Mouse (Mus musculus) intestine, embryonic 15.5 days (tissue): Measurements from ENCODE around the gene Zfp961. TPM values are rescaled to one million over a fixed set of nuclear protein-coding genes. Genes with fewer than 3 reads are reported as not detected.

Experiments
- ATAC-seq: fragments of 200-750 bp; cut with Nextera tagmentation; 2 replicates; pipeline ENCODE4 v1.8.0; 2017; ENCODE audit warnings: moderate TSS enrichment, moderate library complexity
- H3K27ac ChIP-seq: fragments of 300-500 bp; sonication (generic); 2 replicates; pipeline ENCODE4 v1.5.1; 2015; ENCODE audit warnings: mild to moderate bottlenecking, inconsistent platforms
- H3K27me3 ChIP-seq: fragments of 300-500 bp; sonication (generic); replicated peaks from 2 replicates; pipeline ENCODE4 v1.6.1; 2015; ENCODE audit warnings: inconsistent platforms
- H3K36me3 ChIP-seq: fragments of 300-500 bp; sonication (generic); 2 replicates; pipeline ENCODE4 v1.6.1; 2015; ENCODE audit warnings: inconsistent platforms
- H3K4me1 ChIP-seq: fragments of 300-500 bp; sonication (generic); replicated peaks from 2 replicates; pipeline ENCODE4 v1.6.1; 2015; ENCODE audit warnings: inconsistent platforms
- H3K4me2 ChIP-seq: fragments of 300-500 bp; sonication (generic); replicated peaks from 2 replicates; pipeline ENCODE4 v1.6.1; 2015; ENCODE audit warnings: mild to moderate bottlenecking, inconsistent platforms
- H3K4me3 ChIP-seq: fragments of 300-500 bp; sonication (generic); replicated peaks from 2 replicates; pipeline ENCODE4 v1.5.1; 2015; ENCODE audit warnings: inconsistent platforms
- H3K9ac ChIP-seq: fragments of 300-500 bp; sonication (generic); 2 replicates; pipeline ENCODE4 v1.6.1; 2015; ENCODE audit warnings: inconsistent platforms
- H3K9me3 ChIP-seq: fragments of 300-500 bp; sonication (generic); 2 replicates; pipeline ENCODE4 v1.6.1; 2016; ENCODE audit warnings: inconsistent platforms
- WGBS: fragments of 180-500 bp; shearing (Covaris S2); methylation state at CpG from one replicate; pipeline ENCODE4 v1.1.7; 2015; 5-methylcytosine and 5-hydroxymethylcytosine counted together
- polyA plus RNA-seq: library from polyadenylated mRNA; unstranded; fragments of >200 nt; fragmentation: Nextera tagmentation; extraction: Ambion mirVana; gene quantifications from 2 replicates; pipeline ENCODE4 v1.2.1, GENCODE M21; 2015

Gene Zfp961
- polyA plus RNA-seq, 1 experiment from 2014 or later = 23.3 TPM

GRCm38 (mm10) chr8:71967261-71967660 lies 16.4 kb downstream of the Zfp961 start:
- WGBS = 98% methylated on average over 5 of the region's 5 CpGs
- Histone ChIP-seq H3K9ac (no peak overlapping the region), H3K36me3 (peaks cover 35% of the 10 kb centered on the region), H3K4me1 (no peaks in the 10 kb centered on the region), H3K27me3 (no peaks in the 10 kb centered on the region), H3K9me3 (no peaks in the 10 kb centered on the region; the same call in 1 of the 2 replicates), H3K4me2 (no peak overlapping the region), H3K27ac (no peak overlapping the region), H3K4me3 (no peak overlapping the region)
- no peak for ATAC-seq

DNA sequence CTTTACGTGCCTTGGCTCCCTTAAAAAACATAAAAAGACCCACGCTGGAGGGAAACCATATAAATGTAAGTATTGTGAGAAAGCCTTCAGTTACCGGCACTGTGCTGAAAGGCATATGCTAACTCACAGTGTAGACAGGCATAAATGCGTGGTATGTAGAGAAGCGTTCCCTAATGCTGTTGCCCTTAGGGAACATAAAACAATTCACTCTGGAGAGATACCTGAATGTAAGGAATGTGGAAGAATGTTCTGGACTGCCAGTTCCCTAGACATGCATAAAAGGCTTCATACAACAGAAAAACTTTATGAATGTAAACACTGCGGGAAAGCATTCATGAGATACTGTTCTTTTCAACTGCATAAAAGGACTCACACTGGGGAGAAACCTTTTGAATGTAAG lies 17.3 kb downstream of the Zfp961 start:
- H3K9ac ChIP-seq = no peak overlapping the region
- 87% methylated on average over 6 of the region's 6 CpGs for whole genome bisulfite sequencing
- peaks cover 35% of the 10 kb centered on the region for H3K36me3 ChIP-seq
- no peaks in the 10 kb centered on the region; the same call in 1 of the 2 replicates for H3K9me3 ChIP-seq
- H3K27me3 ChIP-seq = no peaks in the 10 kb centered on the region
- no peak overlapping the region for H3K4me2 ChIP-seq
- H3K4me1 ChIP-seq = no peaks in the 10 kb centered on the region
- ATAC-seq = no peak
- H3K4me3 ChIP-seq = no peak overlapping the region
- no peak overlapping the region for H3K27ac ChIP-seq

DNA sequence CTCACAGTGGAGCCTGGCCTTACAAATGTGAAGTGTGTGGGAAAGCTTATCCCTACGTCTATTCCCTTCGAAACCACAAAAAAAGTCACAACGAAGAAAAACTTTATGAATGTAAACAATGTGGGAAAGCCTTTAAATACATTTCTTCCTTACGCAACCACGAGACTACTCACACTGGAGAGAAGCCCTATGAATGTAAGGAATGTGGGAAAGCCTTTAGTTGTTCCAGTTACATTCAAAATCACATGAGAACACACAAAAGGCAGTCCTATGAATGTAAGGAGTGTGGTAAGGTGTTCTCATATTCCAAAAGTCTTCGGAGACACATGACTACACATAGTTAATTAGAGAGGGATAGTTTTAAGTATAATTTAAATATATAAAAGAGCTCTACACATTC lies 17.8 kb downstream of the Zfp961 start:
- H3K4me3 ChIP-seq = no peak overlapping the region
- 85% methylated on average over 6 of the region's 6 CpGs for WGBS
- H3K4me1 ChIP-seq = no peaks in the 10 kb centered on the region
- no peak overlapping the region for H3K27ac ChIP-seq
- peaks cover 35% of the 10 kb centered on the region for H3K36me3 ChIP-seq
- no peak for ATAC-seq
- H3K27me3 ChIP-seq = no peaks in the 10 kb centered on the region
- H3K9ac ChIP-seq = no peak overlapping the region
- no peaks in the 10 kb centered on the region; the same call in 1 of the 2 replicates for H3K9me3 ChIP-seq
- H3K4me2 ChIP-seq = no peak overlapping the region

GRCm38 (mm10) chr8:71971945-71972344 lies 21.1 kb downstream of the Zfp961 start:
- Histone ChIP-seq H3K4me1 (no peaks in the 10 kb centered on the region), H3K4me3 (no peak overlapping the region)
- 66% methylated on average over 1 of the region's 1 CpGs for WGBS

DNA sequence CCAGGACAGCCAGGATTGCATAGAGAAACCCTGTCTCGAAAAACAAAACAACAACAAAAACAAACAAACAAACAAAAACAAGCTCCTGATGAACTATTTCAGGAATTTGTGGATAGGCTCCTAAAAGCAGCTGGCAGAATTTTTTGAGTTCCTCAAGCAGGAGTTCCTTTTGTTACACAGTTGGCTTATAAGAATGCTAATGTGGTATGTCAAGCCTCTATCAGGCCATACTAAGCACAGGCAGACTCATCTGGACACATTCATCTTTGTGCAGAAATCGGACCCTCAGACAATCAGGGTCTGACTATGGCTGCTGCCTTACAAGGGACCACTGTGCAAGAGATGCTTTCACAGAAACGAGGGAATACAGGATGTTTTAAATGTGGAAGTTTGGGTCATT lies 23.4 kb downstream of the Zfp961 start:
- Histone ChIP-seq H3K27me3 (no peaks in the 10 kb centered on the region), H3K4me3 (no peak overlapping the region), H3K9ac (no peak overlapping the region), H3K4me1 (no peaks in the 10 kb centered on the region), H3K9me3 (no peaks in the 10 kb centered on the region), H3K4me2 (no peak overlapping the region), H3K27ac (no peak overlapping the region), H3K36me3 (no peaks in the 10 kb centered on the region)
- no peak for ATAC-seq
- WGBS = 81% methylated on average over 3 of the region's 3 CpGs

More at GRCm38 (mm10) chr8:71971945-71972344, 21.1 kb downstream of the Zfp961 start:
- ATAC-seq = no peak; the same call in 1 of the 2 replicates
- Histone ChIP-seq H3K4me2 (no peak overlapping the region), H3K27ac (no peak overlapping the region), H3K36me3 (peaks cover 17% of the 10 kb centered on the region), H3K27me3 (no peaks in the 10 kb centered on the region), H3K9ac (no peak overlapping the region), H3K9me3 (no peaks in the 10 kb centered on the region; the same call in 1 of the 2 replicates)

DNA sequence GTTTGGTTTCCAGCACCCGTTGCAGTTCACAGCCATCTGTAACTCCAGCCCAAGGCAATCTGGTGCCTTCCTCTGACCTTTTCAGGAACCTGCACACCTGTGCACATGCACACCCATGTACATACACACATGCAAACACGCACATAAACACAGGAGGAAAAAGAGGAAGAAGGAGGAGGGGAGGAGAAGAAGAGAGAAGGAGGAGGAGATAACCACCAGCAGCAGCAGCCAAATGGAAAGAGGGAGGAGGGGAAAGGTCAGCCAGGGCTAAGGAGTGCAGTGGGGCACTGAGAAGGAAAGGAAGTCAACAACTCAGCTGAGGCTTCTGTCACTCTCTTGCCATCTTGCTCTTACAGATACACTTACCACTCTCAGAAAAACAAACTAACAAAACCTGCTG lies 30.2 kb downstream of the Zfp961 start:
- Histone ChIP-seq H3K27ac (no peak overlapping the region), H3K4me3 (no peak overlapping the region), H3K9ac (no peak overlapping the region), H3K9me3 (no peaks in the 10 kb centered on the region), H3K4me1 (no peaks in the 10 kb centered on the region), H3K27me3 (no peaks in the 10 kb centered on the region), H3K36me3 (no peaks in the 10 kb centered on the region), H3K4me2 (no peak overlapping the region)
- no peak for ATAC-seq
- 60% methylated on average over 2 of the region's 2 CpGs for WGBS

GRCm38 (mm10) chr8:71981456-71981855 lies 30.6 kb downstream of the Zfp961 start:
- no peaks in the 10 kb centered on the region for H3K4me1 ChIP-seq
- 66% methylated on average over 4 of the region's 4 CpGs for WGBS
- H3K36me3 ChIP-seq = no peaks in the 10 kb centered on the region
- H3K4me2 ChIP-seq = no peak overlapping the region
- H3K27me3 ChIP-seq = no peaks in the 10 kb centered on the region
- no peak overlapping the region for H3K4me3 ChIP-seq
- H3K9ac ChIP-seq = no peak overlapping the region
- H3K27ac ChIP-seq = no peak overlapping the region
- no peak for ATAC-seq
- no peaks in the 10 kb centered on the region for H3K9me3 ChIP-seq

DNA sequence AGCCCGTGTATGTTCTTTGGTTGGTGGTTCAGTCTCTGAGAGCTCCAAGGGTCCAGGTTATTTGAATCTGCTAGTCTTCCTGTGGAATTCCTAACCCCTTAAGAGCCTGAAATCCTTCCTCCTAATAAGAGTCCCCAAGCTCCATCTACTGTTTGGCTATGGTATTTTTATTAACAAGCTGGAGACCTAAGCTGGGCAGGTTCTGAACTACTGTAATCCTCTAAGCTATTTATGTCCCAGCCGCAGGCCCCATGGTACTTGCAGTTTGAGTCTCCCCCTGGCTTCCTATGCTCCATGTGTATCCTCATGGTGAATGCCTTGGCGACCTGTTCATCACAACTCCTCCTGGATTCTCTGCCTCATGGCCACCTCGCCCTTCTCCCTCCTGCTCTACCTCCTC lies 33.8 kb downstream of the Zfp961 start:
- 53% methylated on average over 4 of the region's 4 CpGs for WGBS
- no peak for ATAC-seq
- no peak overlapping the region for H3K27ac ChIP-seq
- H3K27me3 ChIP-seq = no peaks in the 10 kb centered on the region
- H3K4me3 ChIP-seq = no peak overlapping the region
- no peak overlapping the region for H3K9ac ChIP-seq
- H3K4me2 ChIP-seq = no peak overlapping the region
- no peaks in the 10 kb centered on the region for H3K36me3 ChIP-seq
- 0 out of 2 replicates have a peak, but pooled peaks cover 2% of the 10 kb centered on the region for H3K4me1 ChIP-seq
- H3K9me3 ChIP-seq = no peaks in the 10 kb centered on the region

DNA sequence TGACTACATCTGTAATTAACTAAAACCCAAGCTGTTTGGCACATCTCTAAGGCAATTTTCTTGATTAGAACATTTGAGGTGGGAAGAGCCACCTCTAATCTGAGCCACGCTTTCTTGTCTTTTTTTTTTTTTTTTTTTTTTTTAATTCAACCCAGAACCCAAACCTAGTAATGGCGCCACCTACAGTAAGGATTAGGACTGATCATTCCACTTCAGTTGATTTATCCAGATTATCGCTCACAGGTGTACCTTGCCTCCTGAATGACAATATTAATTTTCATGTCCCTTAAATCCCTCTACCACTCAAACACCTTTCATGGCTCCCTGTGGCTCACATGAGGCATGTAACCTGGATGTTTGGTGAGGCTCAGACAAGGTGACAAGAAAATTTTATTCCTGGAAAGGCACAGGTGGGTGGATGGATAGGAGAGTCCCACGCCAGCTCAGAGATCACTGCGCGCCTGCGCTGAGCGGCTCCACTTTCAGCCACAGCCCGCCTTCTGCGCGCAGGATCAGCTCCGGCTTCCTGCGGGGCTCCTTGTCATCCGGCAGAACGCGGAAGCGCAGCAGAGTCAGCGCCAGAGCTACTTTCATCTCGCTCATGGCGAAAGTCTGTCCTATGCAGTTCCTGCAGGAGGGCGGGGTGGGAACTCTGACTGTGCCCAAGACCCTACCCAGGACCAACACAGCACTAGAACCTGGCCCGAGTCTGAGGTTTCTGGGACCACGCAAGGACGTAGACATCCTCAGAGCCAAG lies 37.5 kb downstream of the Zfp961 start:
- peak overlapping the region; percentile 45 for H3K4me3 ChIP-seq
- H3K27ac ChIP-seq = 0 out of 2 replicates have a peak overlapping the region, but pooled peaks have one; percentile 36
- peak; percentile 94 for ATAC-seq
- H3K27me3 ChIP-seq = no peaks in the 10 kb centered on the region
- H3K36me3 ChIP-seq = no peaks in the 10 kb centered on the region
- 13% methylated on average over 24 of the region's 24 CpGs for WGBS
- peak overlapping the region; percentile 74 for H3K4me2 ChIP-seq
- H3K4me1 ChIP-seq = 0 out of 2 replicates have a peak, but pooled peaks cover 2% of the 10 kb centered on the region
- H3K9me3 ChIP-seq = no peaks in the 10 kb centered on the region
- peak overlapping the region; percentile 46 for H3K9ac ChIP-seq

DNA sequence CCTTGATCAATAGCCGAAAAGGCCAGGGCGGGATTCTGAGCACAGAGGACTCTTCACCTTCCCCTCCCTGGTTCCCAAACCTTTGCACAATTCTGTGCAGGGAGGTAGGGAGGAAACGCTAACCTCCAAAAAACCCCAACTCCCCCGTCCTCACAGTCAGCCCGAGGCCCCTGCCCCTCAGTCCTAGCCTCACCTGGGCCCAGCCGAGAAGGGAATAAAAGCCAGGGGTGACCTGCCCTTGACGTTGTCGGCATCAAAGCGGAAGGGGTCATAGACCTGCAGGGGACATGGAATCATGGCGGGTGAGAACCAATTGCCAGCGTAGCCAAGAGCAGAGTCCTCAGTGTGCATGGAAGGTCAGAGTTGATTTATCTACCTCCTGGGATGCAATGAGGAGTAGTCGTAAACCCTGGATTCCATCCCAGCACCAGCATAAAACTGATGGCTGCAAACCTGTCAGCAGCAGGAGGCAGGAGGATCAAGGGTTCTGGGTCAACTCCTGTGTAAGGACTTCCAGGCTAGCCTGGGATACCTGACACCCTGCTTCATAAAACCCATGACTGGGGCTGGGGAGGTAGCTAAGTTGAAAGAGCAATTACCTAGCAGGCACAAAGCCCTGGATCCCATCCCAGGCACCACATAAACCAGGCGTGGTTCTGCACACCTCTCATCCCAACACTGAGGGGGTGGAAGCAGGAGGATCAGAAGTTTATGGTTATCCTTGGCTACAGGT lies 38.2 kb downstream of the Zfp961 start:
- peak; percentile 27; the same call in 1 of the 2 replicates for ATAC-seq
- peak overlapping the region; percentile 74 for H3K4me2 ChIP-seq
- no peaks in the 10 kb centered on the region for H3K36me3 ChIP-seq
- H3K9ac ChIP-seq = peak overlapping the region; percentile 46
- peak overlapping the region; percentile 45 for H3K4me3 ChIP-seq
- 0 out of 2 replicates have a peak overlapping the region, but pooled peaks have one; percentile 36 for H3K27ac ChIP-seq
- 0 out of 2 replicates have a peak, but pooled peaks cover 2% of the 10 kb centered on the region for H3K4me1 ChIP-seq
- WGBS = 49% methylated on average over 13 of the region's 13 CpGs
- no peaks in the 10 kb centered on the region for H3K27me3 ChIP-seq
- no peaks in the 10 kb centered on the region for H3K9me3 ChIP-seq

DNA sequence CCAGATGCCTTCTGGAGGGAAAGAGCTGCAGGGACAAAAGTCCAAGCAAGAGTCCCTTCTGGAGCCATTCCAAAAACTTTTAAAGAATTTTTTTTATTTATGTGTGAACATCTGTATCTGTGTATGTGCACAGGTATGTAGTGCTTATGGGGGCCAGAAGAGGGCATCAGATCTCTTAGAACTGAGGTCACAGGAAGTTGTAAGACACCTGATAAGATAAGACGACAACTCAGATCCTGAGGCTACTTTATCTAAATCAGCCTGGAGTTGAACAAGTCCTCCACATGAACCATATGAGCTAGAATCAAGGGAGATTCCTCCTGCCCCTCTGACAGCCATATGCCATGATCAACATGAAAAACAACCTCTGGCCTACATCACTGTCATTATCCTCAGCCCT lies 48.6 kb downstream of the Zfp961 start:
- no peak for ATAC-seq
- Histone ChIP-seq H3K9me3 (no peaks in the 10 kb centered on the region), H3K27me3 (no peaks in the 10 kb centered on the region), H3K4me2 (no peak overlapping the region), H3K36me3 (no peaks in the 10 kb centered on the region), H3K27ac (no peak overlapping the region), H3K4me1 (no peaks in the 10 kb centered on the region), H3K4me3 (no peak overlapping the region), H3K9ac (no peak overlapping the region)
- 68% methylated on average over 1 of the region's 1 CpGs for WGBS

DNA sequence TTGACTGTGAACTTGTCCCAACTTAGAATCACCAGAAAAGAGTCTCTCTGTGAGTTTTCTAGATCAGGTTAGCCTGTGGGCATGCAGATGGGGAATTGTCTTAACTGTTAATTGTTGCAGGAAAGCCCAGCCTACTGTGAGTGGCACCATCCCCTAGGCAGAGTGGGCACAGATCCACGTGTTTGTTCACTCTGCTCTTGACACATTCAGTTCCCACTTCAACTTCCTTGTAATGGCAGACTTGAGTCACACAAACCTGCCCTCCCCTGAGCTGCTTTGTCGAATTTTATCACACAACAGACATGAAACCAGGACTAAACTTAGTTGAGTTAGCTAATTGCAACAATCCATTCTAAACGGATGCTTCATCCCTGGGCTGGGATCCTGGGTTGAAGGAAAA lies 49.4 kb downstream of the Zfp961 start:
- no peaks in the 10 kb centered on the region for H3K9me3 ChIP-seq
- H3K36me3 ChIP-seq = no peaks in the 10 kb centered on the region
- 64% methylated on average over 3 of the region's 3 CpGs for WGBS
- no peak overlapping the region for H3K9ac ChIP-seq
- H3K27me3 ChIP-seq = no peaks in the 10 kb centered on the region
- ATAC-seq = no peak
- H3K4me3 ChIP-seq = no peak overlapping the region
- H3K27ac ChIP-seq = no peak overlapping the region
- H3K4me2 ChIP-seq = no peak overlapping the region
- no peaks in the 10 kb centered on the region for H3K4me1 ChIP-seq
